Mouse (Mus musculus) MEL (cell line): ENCODE results near the gene Edc3. TPM values are rescaled to one million over a fixed set of nuclear protein-coding genes. Genes with fewer than 3 reads are reported as not detected.

Source experiments
- DNase-seq: peaks from one replicate; pipeline ENCODE4 v3.0.0; 2011; ENCODE audit warnings: low read depth, low spot score
- H3K27ac ChIP-seq: 2 replicates; pipeline ENCODE4 v1.5.1; 2012; ENCODE audit warnings: low read depth, mild to moderate bottlenecking, control low read depth, low read length, moderate library complexity; ENCODE audit not compliant: control insufficient read depth
- H3K27me3 ChIP-seq, 2 experiments: fragments of 150-350 bp in 1 of 2; sonication (generic) in 1 of 2; 2 replicates each; pipeline ENCODE4 v1.6.1; 2012; ENCODE audit warnings: low read length in 2 of 2, mild to moderate bottlenecking in 2 of 2, improper control_type of control experiment in 1 of 2, moderate library complexity in 1 of 2; ENCODE audit not compliant: insufficient read depth in 2 of 2, control insufficient read depth in 1 of 2
- H3K36me3 ChIP-seq, 2 experiments: 2 replicates each; pipeline ENCODE4 v1.6.1; 2012 to 2014; ENCODE audit warnings: low read length in 2 of 2, improper control_type of control experiment in 1 of 2, inconsistent platforms in 1 of 2, mild to moderate bottlenecking in 1 of 2; ENCODE audit not compliant: insufficient read depth in 2 of 2, control insufficient read depth in 1 of 2
- H3K4me1 ChIP-seq, 2 experiments: fragments of 150-350 bp in 1 of 2; sonication (generic) in 1 of 2; 2 replicates each; pipeline ENCODE4 v1.6.1; 2012; ENCODE audit warnings: low read length in 2 of 2, improper control_type of control experiment in 1 of 2, mild to moderate bottlenecking in 1 of 2; ENCODE audit not compliant: insufficient read depth in 2 of 2, control insufficient read depth in 1 of 2
- H3K4me3 ChIP-seq, 2 experiments: fragments of 150-350 bp in 1 of 2; sonication (generic) in 1 of 2; 2 replicates each; pipeline ENCODE4 v1.5.1; 2012; ENCODE audit warnings: low read depth in 2 of 2, low read length in 2 of 2, mild to moderate bottlenecking in 2 of 2, moderate library complexity in 2 of 2, control low read depth in 1 of 2, improper control_type of control experiment in 1 of 2; ENCODE audit not compliant: control insufficient read depth in 1 of 2, insufficient read depth in 1 of 2
- H3K79me2 ChIP-seq: 2 replicates; pipeline ENCODE4 v1.6.1; 2012; ENCODE audit warnings: mild to moderate bottlenecking, low read length, moderate library complexity; ENCODE audit not compliant: control insufficient read depth, poor library complexity, insufficient read depth
- H3K9ac ChIP-seq: 2 replicates; pipeline ENCODE4 v1.6.1; 2012; ENCODE audit warnings: low read depth, mild to moderate bottlenecking, control low read depth, low read length, moderate library complexity; ENCODE audit not compliant: control insufficient read depth, poor library complexity, severe bottlenecking
- H3K9me3 ChIP-seq: fragments of 150-350 bp; sonication (generic); replicated peaks from 2 replicates; pipeline ENCODE4 v1.6.1; 2012; ENCODE audit warnings: mild to moderate bottlenecking, low read length, improper control_type of control experiment, moderate library complexity; ENCODE audit not compliant: insufficient read depth
- BHLHE40 ChIP-seq: IDR thresholded peaks from 2 replicates; pipeline ENCODE4 v1.6.1; 2012; ENCODE audit warnings: low read depth, mild to moderate bottlenecking, inconsistent platforms, low read length, improper control_type of control experiment, borderline replicate concordance
- CHD1 ChIP-seq: IDR thresholded peaks from 2 replicates; pipeline ENCODE4 v1.6.1; 2012; ENCODE audit warnings: low read depth, mild to moderate bottlenecking, inconsistent platforms, low read length, improper control_type of control experiment
- CHD2 ChIP-seq: IDR thresholded peaks from 2 replicates; pipeline ENCODE4 v1.6.1; 2011; ENCODE audit warnings: low read length, improper control_type of control experiment
- ELF1 ChIP-seq: IDR thresholded peaks from 2 replicates; pipeline ENCODE4 v1.6.1; 2014; ENCODE audit warnings: low read depth, mild to moderate bottlenecking, inconsistent platforms, low read length, improper control_type of control experiment, moderate library complexity
- EP300 ChIP-seq, 2 experiments: IDR thresholded peaks; 2 replicates each; pipeline ENCODE4 v1.6.1; 2011; ENCODE audit warnings: improper control_type of control experiment in 2 of 2, low read length in 2 of 2, low read depth in 1 of 2, mild to moderate bottlenecking in 1 of 2
- ETS1 ChIP-seq: IDR thresholded peaks from 2 replicates; pipeline ENCODE4 v1.6.1; 2012; ENCODE audit warnings: low read depth, mild to moderate bottlenecking, inconsistent platforms, low read length, improper control_type of control experiment, moderate library complexity
- GABPA ChIP-seq: IDR thresholded peaks from 2 replicates; pipeline ENCODE4 v1.6.1; 2012; ENCODE audit warnings: low read depth, mild to moderate bottlenecking, inconsistent platforms, low read length, improper control_type of control experiment, moderate library complexity
- JUND ChIP-seq: IDR thresholded peaks from 2 replicates; pipeline ENCODE4 v1.6.1; 2011; ENCODE audit warnings: low read depth, mild to moderate bottlenecking, improper control_type of control experiment, low read length
- MAX ChIP-seq: IDR thresholded peaks from 2 replicates; pipeline ENCODE4 v1.6.1; 2011; ENCODE audit warnings: low read length, improper control_type of control experiment
- MAZ ChIP-seq: IDR thresholded peaks from 2 replicates; pipeline ENCODE4 v1.6.1; 2012; ENCODE audit warnings: low read depth, mild to moderate bottlenecking, inconsistent platforms, low read length, improper control_type of control experiment
- MEF2A ChIP-seq: IDR thresholded peaks from 2 replicates; pipeline ENCODE4 v1.6.1; 2014; ENCODE audit warnings: low read depth, mild to moderate bottlenecking, inconsistent platforms, low read length, improper control_type of control experiment; ENCODE audit not compliant: poor library complexity, insufficient replicate concordance, severe bottlenecking; ENCODE audit errors: extremely low read depth
- MYB ChIP-seq: IDR thresholded peaks from 2 replicates; pipeline ENCODE4 v1.6.1; 2011; ENCODE audit warnings: mild to moderate bottlenecking, low read depth, low read length, improper control_type of control experiment
- POLR2AphosphoS2 ChIP-seq: IDR thresholded peaks from 2 replicates; pipeline ENCODE4 v1.6.1; 2011; ENCODE audit warnings: low read length, improper control_type of control experiment
- RAD21 ChIP-seq: IDR thresholded peaks from 2 replicates; pipeline ENCODE4 v1.6.1; 2011; ENCODE audit warnings: mild to moderate bottlenecking, low read depth, low read length, improper control_type of control experiment
- SIN3A ChIP-seq: IDR thresholded peaks from 2 replicates; pipeline ENCODE4 v1.6.1; 2012; ENCODE audit warnings: low read length, improper control_type of control experiment, inconsistent platforms
- TBP ChIP-seq: IDR thresholded peaks from 2 replicates; pipeline ENCODE4 v1.8.0; 2011; ENCODE audit warnings: low read depth, low read length, improper control_type of control experiment
- UBTF ChIP-seq: IDR thresholded peaks from 2 replicates; pipeline ENCODE4 v1.6.1; 2012; ENCODE audit warnings: low read depth, mild to moderate bottlenecking, inconsistent platforms, low read length, improper control_type of control experiment, moderate library complexity, borderline replicate concordance; ENCODE audit not compliant: insufficient read depth
- USF1 ChIP-seq: IDR thresholded peaks from 2 replicates; pipeline ENCODE4 v1.6.1; 2014; ENCODE audit warnings: low read depth, mild to moderate bottlenecking, inconsistent platforms, low read length, improper control_type of control experiment, moderate library complexity
- USF2 ChIP-seq, 2 experiments: IDR thresholded peaks; 2 replicates each; pipeline ENCODE4 v1.6.1; 2011 to 2012; ENCODE audit warnings: improper control_type of control experiment in 2 of 2, low read length in 2 of 2, borderline replicate concordance in 1 of 2, inconsistent platforms in 1 of 2, low read depth in 1 of 2, mild to moderate bottlenecking in 1 of 2; ENCODE audit not compliant: insufficient read depth in 1 of 2
- ZMIZ1 ChIP-seq: IDR thresholded peaks from 2 replicates; pipeline ENCODE4 v1.6.1; 2012; ENCODE audit warnings: low read depth, mild to moderate bottlenecking, inconsistent platforms, low read length, improper control_type of control experiment, moderate library complexity
- ZNF384 ChIP-seq: IDR thresholded peaks from 2 replicates; pipeline ENCODE4 v1.6.1; 2012; ENCODE audit warnings: low read depth, mild to moderate bottlenecking, inconsistent platforms, low read length, improper control_type of control experiment
- polyA plus RNA-seq, 2 experiments: library from polyadenylated mRNA; stranded (reverse) in 1 of 2; unstranded in 1 of 2; fragments of >175 nt in 1 of 2; fragments of >200 nt in 1 of 2; gene quantifications; 2 replicates each; pipeline versions ENCODE4 v1.2.1 to v1.2.4; 2012; ENCODE audit warnings: low replicate concordance in 2 of 2, low read depth in 1 of 2; ENCODE audit not compliant: insufficient read length in 2 of 2, insufficient read depth in 1 of 2, missing spikeins in 1 of 2
- total RNA-seq: library from RNA; depleted of rRNA; stranded (reverse); fragments of 300-350 nt; gene quantifications from 2 replicates; pipeline ENCODE4 v1.2.3, GENCODE M21; 2012

The Edc3 gene
- total and polyA plus RNA-seq, 3 experiments = 7.2 to 25.7 TPM; not detected in 1

DNA sequence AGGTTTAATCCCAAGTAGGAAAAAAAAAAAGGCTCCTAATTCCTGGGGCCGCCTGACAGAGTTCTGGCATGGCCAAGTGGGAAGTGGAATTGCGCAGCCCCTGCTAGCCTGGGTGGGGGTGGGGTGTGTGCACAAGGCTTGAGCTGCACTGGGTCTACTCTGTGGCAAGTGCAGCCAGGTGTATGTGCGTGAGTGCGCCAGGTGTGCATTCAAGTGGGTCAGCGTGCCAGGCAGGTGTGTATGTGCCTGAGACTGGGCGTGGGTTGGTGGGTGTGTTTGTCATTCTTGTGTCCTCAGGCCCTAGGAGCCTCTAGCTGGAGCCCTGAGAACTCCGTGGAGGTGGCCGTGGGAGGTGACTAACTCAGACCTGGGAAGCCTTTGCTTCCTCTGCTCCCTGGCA is 41.8 kb upstream of the Edc3 start:
- H3K9me3 ChIP-seq = no peaks in the 10 kb centered on the region
- no peaks in the 10 kb centered on the region for H3K79me2 ChIP-seq
- peaks cover 0 to 2% of the 10 kb centered on the region in 2 experiments; a peak in 1 of 4 replicates for H3K36me3 ChIP-seq
- H3K9ac ChIP-seq = no peak overlapping the region
- no peak overlapping the region for H3K27ac ChIP-seq
- H3K4me1 ChIP-seq = no peaks in the 10 kb centered on the region; a peak in 2 of 4 replicates
- peaks cover 0 to 4% of the 10 kb centered on the region in 2 experiments; a peak in 2 of 4 replicates for H3K27me3 ChIP-seq
- H3K4me3 ChIP-seq = no peak overlapping the region
- no peak for DNase-seq
- TF ChIP-seq EP300 (IDR thresholded peaks at IDR 0.05; ENCODE audit: low read depth in 1 of 2, low read length in 2 of 2) = no peak
- TF ChIP-seq MAZ = no peak
- TF ChIP-seq POLR2AphosphoS2 = no peak
- TF ChIP-seq MYB = no peak
- TF ChIP-seq UBTF = no peak
- no peak for TF ChIP-seq CHD2

DNA sequence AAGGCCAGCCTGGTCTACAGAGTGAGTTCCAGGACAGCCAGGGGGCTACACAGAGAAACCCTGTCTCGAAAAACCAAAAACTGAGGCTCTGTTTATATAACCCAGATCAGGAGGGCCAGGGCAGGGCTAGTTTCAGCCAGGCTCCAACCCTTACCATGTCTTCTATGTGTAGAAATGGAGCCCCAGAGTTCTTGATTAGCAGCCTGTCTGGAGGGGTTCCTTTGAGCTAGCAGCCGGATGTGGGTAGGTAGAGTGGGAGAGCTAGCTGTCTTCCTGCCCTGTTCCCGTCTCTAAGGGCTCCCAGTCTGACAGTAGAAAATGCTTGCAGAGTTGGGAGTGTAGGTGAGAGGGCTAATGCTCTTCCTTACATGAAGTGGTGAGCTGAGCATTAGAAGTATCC is 41.2 kb upstream of the Edc3 start:
- TF ChIP-seq SIN3A = no peak
- no peak for TF ChIP-seq RAD21
- no peak for TF ChIP-seq UBTF
- TF ChIP-seq USF2 (IDR thresholded peaks at IDR 0.05; ENCODE audit: borderline replicate concordance in 1 of 2, insufficient read depth in 1 of 2, low read depth in 1 of 2, low read length in 2 of 2) = no peak
- TF ChIP-seq ELF1 = no peak
- no peak for TF ChIP-seq MYB
- Histone ChIP-seq H3K79me2 (no peaks in the 10 kb centered on the region), H3K4me1 (no peaks in the 10 kb centered on the region), H3K36me3 (peaks cover 0 to under 1% of the 10 kb centered on the region in 2 experiments; a peak in 1 of 4 replicates), H3K4me3 (no peak overlapping the region), H3K9ac (no peak overlapping the region), H3K27me3 (peaks cover 0 to 4% of the 10 kb centered on the region in 2 experiments; a peak in 2 of 4 replicates), H3K27ac (no peak overlapping the region), H3K9me3 (no peaks in the 10 kb centered on the region)
- DNase-seq = no peak

DNA sequence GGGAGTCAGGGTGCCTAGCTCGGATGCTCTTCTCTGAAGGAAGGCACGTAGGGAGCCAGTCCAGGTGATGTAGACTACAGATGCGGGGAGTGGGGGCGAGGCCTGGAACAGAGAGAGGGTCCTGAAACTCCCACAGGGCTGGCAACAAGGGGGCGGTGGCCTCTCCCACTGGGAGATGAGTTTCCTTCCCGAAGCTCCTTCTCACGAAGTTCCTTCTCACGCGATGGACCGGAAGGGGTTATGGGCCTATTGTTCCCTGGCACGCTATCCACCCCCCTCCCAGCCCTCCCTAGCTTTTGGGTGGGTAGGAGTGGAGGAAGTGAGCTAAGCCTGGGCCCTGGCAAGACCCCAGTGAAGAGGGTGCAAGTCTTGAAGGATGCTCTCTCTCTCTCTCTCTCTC is 40.5 kb upstream of the Edc3 start:
- no peaks in the 10 kb centered on the region for H3K9me3 ChIP-seq
- TF ChIP-seq JUND = no peak
- TF ChIP-seq UBTF = no peak
- no peak for TF ChIP-seq CHD1
- no peak for TF ChIP-seq BHLHE40
- TF ChIP-seq ZNF384 = no peak
- TF ChIP-seq ZMIZ1 = no peak
- TF ChIP-seq POLR2AphosphoS2 = no peak
- TF ChIP-seq ETS1 = no peak
- TF ChIP-seq USF1 = no peak
- no peak for TF ChIP-seq MAX
- TF ChIP-seq MYB = no peak
- no peak for TF ChIP-seq TBP
- no peak for TF ChIP-seq MAZ
- TF ChIP-seq GABPA = no peak
- no peak for TF ChIP-seq RAD21
- TF ChIP-seq MEF2A = no peak
- TF ChIP-seq, all 39 proteins: peak for 0
- no peak for DNase-seq
- Histone ChIP-seq H3K4me1 (no peaks in the 10 kb centered on the region), H3K36me3 (no peaks in the 10 kb centered on the region), H3K27ac (no peak overlapping the region), H3K4me3 (no peak overlapping the region), H3K9ac (no peak overlapping the region), H3K79me2 (no peaks in the 10 kb centered on the region), H3K27me3 (peaks cover 0 to 6% of the 10 kb centered on the region in 2 experiments; a peak in 2 of 4 replicates)
